Mouse (Mus musculus) limb, embryonic 14.5 days (tissue): ENCODE measurements around the gene Bicc1. TPM values are rescaled to one million over a fixed set of nuclear protein-coding genes. Genes with fewer than 3 reads are reported as not detected.

ENCODE experiments used
- ATAC-seq: fragments of 200-750 bp; cut with Nextera tagmentation; 2 replicates; pipeline ENCODE4 v1.8.0; 2017; ENCODE audit warnings: low read depth, moderate number of reproducible peaks, moderate TSS enrichment; ENCODE audit not compliant: low FRiP score
- DNase-seq: peaks from one replicate; pipeline ENCODE4 v3.0.0-alpha.2; 2015; ENCODE audit warnings: low spot score
- H3K27ac ChIP-seq: fragments of 300-500 bp; sonication (generic); replicated peaks from 2 replicates; pipeline ENCODE4 v1.5.1; 2014; ENCODE audit warnings: low read depth, mild to moderate bottlenecking, low read length, moderate library complexity, mixed read lengths
- H3K27me3 ChIP-seq: fragments of 300-500 bp; sonication (generic); 2 replicates; pipeline ENCODE4 v1.6.1; 2014; ENCODE audit warnings: low read length, mixed read lengths; ENCODE audit not compliant: control insufficient read depth, insufficient read depth
- H3K36me3 ChIP-seq: fragments of 300-500 bp; sonication (generic); 2 replicates; pipeline ENCODE4 v1.6.1; 2014; ENCODE audit warnings: mild to moderate bottlenecking, low read length, moderate library complexity, mixed read lengths; ENCODE audit not compliant: control insufficient read depth, insufficient read depth
- H3K4me1 ChIP-seq: fragments of 300-500 bp; sonication (generic); 2 replicates; pipeline ENCODE4 v1.6.1; 2014; ENCODE audit warnings: antibody characterized with exemption, low read length, mixed read lengths; ENCODE audit not compliant: control insufficient read depth, insufficient read depth
- H3K4me2 ChIP-seq: fragments of 300-500 bp; sonication (generic); replicated peaks from 2 replicates; pipeline ENCODE4 v1.6.1; 2014; ENCODE audit warnings: low read depth, mild to moderate bottlenecking, low read length, moderate library complexity; ENCODE audit not compliant: severe bottlenecking
- H3K4me3 ChIP-seq: fragments of 300-500 bp; sonication (generic); replicated peaks from 2 replicates; pipeline ENCODE4 v1.5.1; 2014; ENCODE audit warnings: low read length
- H3K9ac ChIP-seq: fragments of 300-500 bp; sonication (generic); 2 replicates; pipeline ENCODE4 v1.6.1; 2014; ENCODE audit warnings: mild to moderate bottlenecking, low read depth, low read length, moderate library complexity; ENCODE audit not compliant: severe bottlenecking
- H3K9me3 ChIP-seq: fragments of 300-500 bp; sonication (generic); 2 replicates; pipeline ENCODE4 v1.6.1; 2016; ENCODE audit warnings: low read length; ENCODE audit not compliant: control insufficient read depth
- POLR2A ChIP-seq: fragments of 200-500 bp; IDR thresholded peaks from 2 replicates; pipeline ENCODE4 v1.8.0; 2012; ENCODE audit warnings: inconsistent platforms, mild to moderate bottlenecking, moderate library complexity, borderline replicate concordance; ENCODE audit not compliant: insufficient read depth, insufficient read length; ENCODE audit errors: extremely low read depth
- WGBS: fragments of 180-500 bp; shearing (Covaris S2); extraction: QIAGEN DNeasy Blood & Tissue Kit; methylation state at CpG from one replicate; pipeline ENCODE4 v1.1.7; 2014; 5-methylcytosine and 5-hydroxymethylcytosine counted together
- polyA plus RNA-seq, 2 experiments: library from polyadenylated mRNA; depleted of rRNA in 1 of 2; stranded (reverse) in 1 of 2; unstranded in 1 of 2; fragments of >200 nt; fragmentation: Nextera tagmentation in 1 of 2; extraction: Ambion mirVana in 1 of 2; gene quantifications; 2 replicates each; pipeline versions ENCODE4 v1.2.1 to v1.2.3; 2012 to 2014

Bicc1 gene
- polyA plus RNA-seq, 2 experiments: 38.8 to 50.5 TPM

DNA sequence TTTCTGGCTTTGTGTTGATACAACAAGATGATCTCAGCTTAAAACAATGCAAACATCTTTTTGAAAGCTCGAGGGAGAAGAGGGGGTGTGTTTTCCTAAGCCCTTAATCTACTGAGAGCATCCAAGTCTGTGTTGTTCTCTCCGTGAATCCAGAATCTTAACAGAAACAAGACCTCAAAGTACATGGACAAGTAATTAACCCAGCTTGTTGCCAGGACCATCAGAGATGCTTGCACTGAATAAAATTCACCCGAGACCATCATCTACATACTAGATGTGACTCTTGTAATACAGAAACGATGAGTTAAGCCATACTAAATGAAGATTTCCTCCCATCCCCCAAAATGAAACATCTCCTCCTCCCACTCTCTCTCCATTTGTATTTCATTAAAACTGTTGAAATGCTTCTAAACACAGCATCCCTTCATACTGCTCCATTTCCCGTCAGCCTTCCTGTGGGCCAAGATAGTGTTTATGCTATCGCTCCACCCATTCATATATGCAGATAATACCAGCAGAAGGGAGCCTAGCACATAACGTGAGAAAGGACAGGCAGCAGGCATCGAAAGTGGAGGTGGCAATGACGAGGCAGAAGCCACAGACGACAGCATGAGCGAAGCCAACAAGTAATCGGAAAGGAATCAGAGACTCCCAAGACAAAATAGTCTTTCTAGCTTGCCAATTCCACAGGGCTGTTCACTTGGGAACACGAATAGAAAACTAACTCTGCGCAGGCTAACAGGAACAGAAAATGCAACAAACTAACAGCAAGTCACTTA lies 131.2 kb downstream of the Bicc1 start:
- no peak for DNase-seq
- no peak overlapping the region for H3K4me3 ChIP-seq
- H3K4me1 ChIP-seq: peaks cover 19% of the 10 kb centered on the region
- no peak overlapping the region for H3K27ac ChIP-seq
- ATAC-seq: no peak
- no peak for TF ChIP-seq POLR2A
- no peak overlapping the region for H3K4me2 ChIP-seq
- no peaks in the 10 kb centered on the region for H3K36me3 ChIP-seq
- no peaks in the 10 kb centered on the region for H3K9me3 ChIP-seq
- no peaks in the 10 kb centered on the region for H3K27me3 ChIP-seq
- 72% methylated on average over 14 of the region's 14 CpGs for WGBS
- H3K9ac ChIP-seq: no peak overlapping the region

DNA sequence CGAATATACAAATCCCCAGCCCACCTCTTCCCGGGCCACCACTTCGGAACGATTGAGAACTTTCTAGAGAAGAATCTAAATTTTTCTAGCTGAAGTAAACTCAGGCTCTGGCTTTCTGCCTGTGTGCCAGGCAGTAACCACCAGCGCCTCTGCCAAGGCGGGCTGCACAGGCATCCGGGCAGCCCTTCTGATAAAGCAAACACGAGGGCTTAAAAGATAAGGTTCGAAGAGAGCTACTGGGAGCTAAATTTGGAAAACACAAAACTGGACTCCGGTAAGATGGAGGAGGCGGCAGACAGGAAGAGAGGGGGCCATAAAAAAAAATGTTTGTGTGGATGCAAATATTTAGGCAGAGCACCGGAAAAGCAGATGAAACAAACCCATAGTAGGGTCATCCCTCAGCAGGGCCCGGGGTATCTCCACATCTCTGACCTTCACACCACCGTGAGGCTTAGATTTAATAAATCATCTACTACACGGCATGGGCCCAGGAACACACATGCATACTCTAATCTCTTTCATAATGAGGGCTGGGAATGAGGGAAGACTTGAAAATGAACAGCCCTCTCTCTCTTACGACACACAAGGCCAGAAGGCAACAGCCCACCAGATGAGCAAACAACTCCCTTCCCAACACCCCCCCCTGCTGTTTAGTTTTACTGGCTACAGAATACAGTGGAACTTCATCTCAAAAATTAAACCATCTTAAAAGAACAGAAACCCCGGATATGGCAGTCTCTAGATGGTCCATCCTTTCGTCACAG lies 134.2 kb downstream of the Bicc1 start:
- DNase-seq (no peak), ATAC-seq (no peak)
- no peak for TF ChIP-seq POLR2A
- WGBS: 79% methylated on average over 18 of the region's 18 CpGs
- H3K4me1 ChIP-seq: peaks cover 17% of the 10 kb centered on the region
- no peaks in the 10 kb centered on the region for H3K9me3 ChIP-seq
- H3K9ac ChIP-seq: no peak overlapping the region
- no peaks in the 10 kb centered on the region for H3K36me3 ChIP-seq
- H3K4me3 ChIP-seq: no peak overlapping the region
- no peaks in the 10 kb centered on the region for H3K27me3 ChIP-seq
- peak overlapping the region; percentile 44; the same call in 1 of the 2 replicates for H3K27ac ChIP-seq
- no peak overlapping the region for H3K4me2 ChIP-seq

DNA sequence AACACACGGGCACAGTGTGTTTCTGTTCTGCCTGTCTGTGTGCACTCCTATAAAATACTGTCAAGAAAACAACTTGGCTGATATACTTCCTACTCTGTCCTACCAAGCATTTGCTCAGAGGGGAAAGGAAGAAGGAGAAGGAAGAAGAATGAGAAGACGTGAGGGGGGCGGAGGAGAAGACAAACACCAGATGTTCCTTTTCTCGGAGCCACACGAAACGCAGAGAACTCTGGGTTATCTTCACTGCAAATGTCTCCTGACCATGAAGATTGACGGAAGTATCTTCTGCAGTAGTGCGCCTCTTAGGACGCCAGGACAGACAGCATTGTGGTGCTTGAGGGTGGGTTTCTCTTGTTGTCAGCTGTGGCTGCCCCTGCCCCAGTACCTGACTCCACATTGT lies 134.8 kb downstream of the Bicc1 start:
- 73% methylated on average over 9 of the region's 9 CpGs for WGBS
- no peak for DNase-seq
- H3K4me2 ChIP-seq: no peak overlapping the region
- H3K27me3 ChIP-seq: no peaks in the 10 kb centered on the region
- TF ChIP-seq POLR2A: no peak
- no peak overlapping the region for H3K4me3 ChIP-seq
- no peaks in the 10 kb centered on the region for H3K36me3 ChIP-seq
- no peak; the same call in 1 of the 2 replicates for ATAC-seq
- peak overlapping the region; percentile 44 for H3K27ac ChIP-seq
- H3K9me3 ChIP-seq: no peaks in the 10 kb centered on the region
- H3K9ac ChIP-seq: no peak overlapping the region
- H3K4me1 ChIP-seq: peaks cover 17% of the 10 kb centered on the region

DNA sequence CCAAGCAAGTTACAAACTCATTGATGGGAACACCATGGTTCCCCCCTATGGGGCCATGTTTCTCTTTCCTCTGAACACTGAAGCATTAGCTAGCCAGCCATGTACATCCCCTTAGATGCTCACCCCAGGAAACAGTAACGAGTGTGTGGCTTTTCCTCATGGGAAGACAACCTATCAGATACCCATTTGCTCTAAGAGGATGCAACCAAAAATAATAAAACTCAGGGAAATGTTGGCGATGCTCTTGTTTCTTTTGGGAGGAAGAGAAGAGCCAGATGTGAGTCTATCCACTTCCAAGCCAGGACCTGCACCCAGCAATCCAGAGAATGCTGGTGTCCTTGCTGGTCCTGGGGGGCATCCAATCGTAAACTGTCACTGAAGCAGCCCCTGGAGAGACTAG lies 136.0 kb downstream of the Bicc1 start:
- Histone ChIP-seq H3K36me3 (no peaks in the 10 kb centered on the region), H3K9ac (no peak overlapping the region), H3K4me2 (no peak overlapping the region), H3K4me1 (peaks cover 17% of the 10 kb centered on the region), H3K27me3 (no peaks in the 10 kb centered on the region), H3K4me3 (no peak overlapping the region), H3K9me3 (no peaks in the 10 kb centered on the region), H3K27ac (no peak overlapping the region)
- DNase-seq (no peak), ATAC-seq (no peak)
- TF ChIP-seq POLR2A: no peak
- 68% methylated on average over 3 of the region's 3 CpGs for WGBS

DNA sequence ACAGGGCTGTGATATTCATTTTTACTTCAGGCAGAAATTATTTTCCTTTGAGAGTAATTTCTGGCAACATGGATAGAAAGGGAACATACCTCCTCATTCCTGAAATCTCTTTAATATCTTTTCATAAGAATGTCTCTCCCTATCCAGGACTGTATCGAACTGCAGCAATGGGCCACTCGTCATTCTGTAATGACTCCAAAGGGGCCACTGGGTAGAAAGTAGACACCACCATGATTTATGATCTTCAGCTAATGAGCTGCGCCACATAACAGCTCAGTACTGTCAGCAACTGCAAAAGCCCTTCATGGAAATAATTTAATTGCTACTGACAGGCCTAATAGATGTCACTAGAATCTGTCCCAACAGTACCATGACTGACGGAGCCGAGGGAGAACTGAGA lies 139.0 kb downstream of the Bicc1 start:
- 60% methylated on average over 5 of the region's 5 CpGs for WGBS
- Histone ChIP-seq H3K4me2 (no peak overlapping the region), H3K9me3 (no peaks in the 10 kb centered on the region), H3K4me3 (no peak overlapping the region), H3K27ac (no peak overlapping the region), H3K27me3 (no peaks in the 10 kb centered on the region), H3K4me1 (peaks cover 17% of the 10 kb centered on the region), H3K36me3 (no peaks in the 10 kb centered on the region), H3K9ac (no peak overlapping the region)
- TF ChIP-seq POLR2A: no peak
- ATAC-seq: no peak
- DNase-seq: no peak
